Mouse (Mus musculus): ENCODE data around the gene Bola2.
"Not testable (repeated sequence)": the region's sequence is repeated elsewhere in the genome, so short reads cannot be mapped to it uniquely, and the experiment has no call there.

The Bola2 gene

GRCm38 (mm10) chr7:126695210-126695611 lies at the start of gene Bola2:
TSS of gene Bola2 (plus strand) at chr7:126695401.
- peak; percentile 37 for DNase-seq (ENCODE audit: low read depth, low spot score)

GRCm38 (mm10) chr7:126645708-126646107 lies 49.5 kb upstream of the Bola2 start:
- DNase-seq (ENCODE audit: low read depth, low spot score), result no peak

- no peak for DNase-seq (ENCODE audit: low read depth, low spot score)
Measured at GRCm38 (mm10) chr7:126648486-126648885, 46.7 kb upstream of the Bola2 start.

GRCm38 (mm10) chr7:126649231-126650051 lies 45.8 kb upstream of the Bola2 start, which contains the start of gene Sgf29:
TSS of gene Sgf29 (plus strand) at chr7:126649309.
- DNase-seq (ENCODE audit: low read depth, low spot score), result peak; percentile 79

GRCm38 (mm10) chr7:126650852-126651251 lies 44.3 kb upstream of the Bola2 start:
- DNase-seq (ENCODE audit: low read depth, low spot score), result no peak

GRCm38 (mm10) chr7:126653991-126654390 lies 41.2 kb upstream of the Bola2 start:
- DNase-seq (ENCODE audit: low read depth, low spot score), result no peak

- no peak for DNase-seq (ENCODE audit: low read depth, low spot score)
Measured at GRCm38 (mm10) chr7:126655695-126656094, 39.5 kb upstream of the Bola2 start.

GRCm38 (mm10) chr7:126657522-126657921 lies 37.7 kb upstream of the Bola2 start:
- no peak for DNase-seq (ENCODE audit: low read depth, low spot score)

GRCm38 (mm10) chr7:126659771-126660170 lies 35.4 kb upstream of the Bola2 start:
- DNase-seq (ENCODE audit: low read depth, low spot score), result no peak

GRCm38 (mm10) chr7:126663646-126664045 lies 31.6 kb upstream of the Bola2 start:
- DNase-seq (ENCODE audit: low read depth, low spot score), result no peak

- no peak for DNase-seq (ENCODE audit: low read depth, low spot score)
Measured at GRCm38 (mm10) chr7:126665269-126665668, 29.9 kb upstream of the Bola2 start.

GRCm38 (mm10) chr7:126667495-126668090 lies 27.6 kb upstream of the Bola2 start:
- DNase-seq (ENCODE audit: low read depth, low spot score), result no peak

- DNase-seq (ENCODE audit: low read depth, low spot score), result no peak
Measured at GRCm38 (mm10) chr7:126668452-126668851, 26.7 kb upstream of the Bola2 start.

- no peak for DNase-seq (ENCODE audit: low read depth, low spot score)
Measured at GRCm38 (mm10) chr7:126670152-126670551, 25.0 kb upstream of the Bola2 start.

GRCm38 (mm10) chr7:126672111-126672510 lies 23.1 kb upstream of the Bola2 start:
- DNase-seq (ENCODE audit: low read depth, low spot score), result no peak

- DNase-seq (ENCODE audit: low read depth, low spot score), result no peak
Measured at GRCm38 (mm10) chr7:126675104-126675503, 20.1 kb upstream of the Bola2 start.

- no peak for DNase-seq (ENCODE audit: low read depth, low spot score)
Measured at GRCm38 (mm10) chr7:126676207-126676606, 19.0 kb upstream of the Bola2 start, which contains the start of gene Sult1a1. TSS of gene Sult1a1 (minus strand) at chr7:126676432.

GRCm38 (mm10) chr7:126676631-126677220 lies 18.5 kb upstream of the Bola2 start:
- no peak for DNase-seq (ENCODE audit: low read depth, low spot score)

- DNase-seq (ENCODE audit: low read depth, low spot score), result no peak
Measured at GRCm38 (mm10) chr7:126678545-126679341, 16.5 kb upstream of the Bola2 start.

- no peak for DNase-seq (ENCODE audit: low read depth, low spot score)
Measured at GRCm38 (mm10) chr7:126679683-126680082, 15.5 kb upstream of the Bola2 start.

- no peak for DNase-seq (ENCODE audit: low read depth, low spot score)
Measured at GRCm38 (mm10) chr7:126681221-126681620, 14.0 kb upstream of the Bola2 start.

GRCm38 (mm10) chr7:126688156-126688555 lies 7.0 kb upstream of the Bola2 start:
- DNase-seq (ENCODE audit: low read depth, low spot score), result not testable (repeated sequence)
